Mouse (Mus musculus): Measurements from ENCODE around the gene Stam.

Gene Stam

GRCm38 (mm10) chr2:14126387-14126786 lies 52.5 kb downstream of the Stam start:
- no peak for DNase-seq (ENCODE audit: low spot score)

DNA sequence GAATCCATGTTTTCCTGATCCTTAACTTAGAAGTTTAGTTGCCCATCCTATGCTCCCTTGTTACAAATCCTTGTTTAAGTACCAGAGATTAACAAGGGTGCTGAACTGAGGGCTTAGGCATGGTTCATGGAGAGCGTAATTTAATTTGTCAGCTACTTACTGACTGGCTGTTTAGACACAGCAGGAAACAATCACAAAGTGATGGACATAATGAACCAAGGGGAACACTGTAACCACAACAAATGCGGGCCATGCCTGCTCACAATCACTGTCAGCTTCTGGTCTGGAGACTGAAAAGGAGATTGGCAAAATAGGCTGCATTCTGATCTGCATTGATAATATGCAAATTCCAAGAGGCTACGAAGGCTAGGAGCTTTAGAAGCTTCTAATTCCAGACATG lies 53.7 kb downstream of the Stam start:
- DNase-seq (ENCODE audit: low spot score), result no peak

- DNase-seq (ENCODE audit: low spot score), result no peak
Measured at GRCm38 (mm10) chr2:14130641-14131339, 56.9 kb downstream of the Stam start.

GRCm38 (mm10) chr2:14132468-14133326 lies 58.8 kb downstream of the Stam start:
- peak; percentile 8 for DNase-seq (ENCODE audit: low spot score)

- DNase-seq (ENCODE audit: low spot score), result no peak
Measured at GRCm38 (mm10) chr2:14136906-14137305, 63.0 kb downstream of the Stam start.

DNA sequence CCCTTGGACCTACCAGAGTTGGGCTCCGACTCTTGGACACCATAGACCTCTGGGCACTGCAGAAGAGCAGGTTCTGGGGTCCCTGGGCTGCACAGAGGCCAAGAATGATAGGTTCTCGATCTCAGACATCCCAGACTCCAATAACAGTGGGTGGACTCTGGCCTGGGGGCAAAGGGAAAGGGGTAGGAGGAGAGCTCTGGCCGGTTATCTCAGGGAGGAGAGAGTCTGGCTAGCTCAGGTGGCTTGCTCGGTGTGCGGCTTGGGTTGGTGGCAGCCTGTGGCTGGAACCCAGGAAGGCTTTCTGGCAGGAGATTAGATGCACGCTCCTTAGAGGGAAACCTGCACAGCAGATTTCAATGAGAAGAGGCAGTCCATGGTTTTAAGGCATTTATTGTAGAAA lies 65.7 kb downstream of the Stam start:
- no peak for DNase-seq (ENCODE audit: low spot score)

GRCm38 (mm10) chr2:14140044-14140443 lies 66.1 kb downstream of the Stam start:
- DNase-seq (ENCODE audit: low spot score), result no peak

GRCm38 (mm10) chr2:14145311-14145710 lies 71.4 kb downstream of the Stam start:
- no peak for DNase-seq (ENCODE audit: low spot score)

DNA sequence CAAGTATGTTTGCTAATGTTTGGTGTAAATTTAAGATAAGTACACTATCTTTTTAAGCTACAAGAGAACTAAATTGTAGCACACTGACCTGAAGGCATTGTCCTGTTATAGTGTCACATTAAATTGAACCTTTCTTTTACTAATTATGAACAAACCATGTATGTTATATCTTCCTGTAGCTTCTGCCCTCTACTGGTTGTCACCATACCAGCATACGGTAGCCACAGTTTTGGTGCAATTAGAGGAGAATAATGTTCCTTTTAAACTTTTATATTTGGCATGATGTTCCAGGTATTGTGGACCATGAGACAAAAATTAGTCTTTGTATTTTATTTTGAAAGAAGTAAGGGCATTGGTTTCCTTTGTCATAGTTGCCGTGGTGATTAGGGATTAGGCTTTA lies 73.0 kb downstream of the Stam start:
- DNase-seq (ENCODE audit: low spot score), result peak; percentile 25

DNA sequence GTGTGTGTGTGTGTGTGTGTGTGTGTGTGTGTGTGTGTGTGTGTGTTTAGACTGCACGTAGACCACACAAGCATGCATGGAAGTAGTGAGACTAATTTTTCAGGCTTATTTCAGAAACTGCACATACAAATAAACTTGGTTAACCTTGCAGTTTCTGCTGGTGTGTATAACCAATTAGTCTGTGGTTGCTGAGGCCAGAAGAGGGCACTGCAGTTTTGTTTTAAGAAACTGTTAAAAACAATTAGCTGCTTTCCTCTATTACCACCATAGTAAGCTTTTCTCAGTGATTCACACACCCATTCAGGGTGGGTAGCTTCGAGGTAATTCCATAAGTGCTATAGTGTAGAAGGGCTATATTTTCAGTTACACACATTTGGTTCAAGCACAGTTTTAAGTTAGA lies 76.9 kb downstream of the Stam start:
- no peak for DNase-seq (ENCODE audit: low spot score)

- DNase-seq (ENCODE audit: low spot score), result no peak
Measured at GRCm38 (mm10) chr2:14151854-14152253, 78.0 kb downstream of the Stam start.

DNA sequence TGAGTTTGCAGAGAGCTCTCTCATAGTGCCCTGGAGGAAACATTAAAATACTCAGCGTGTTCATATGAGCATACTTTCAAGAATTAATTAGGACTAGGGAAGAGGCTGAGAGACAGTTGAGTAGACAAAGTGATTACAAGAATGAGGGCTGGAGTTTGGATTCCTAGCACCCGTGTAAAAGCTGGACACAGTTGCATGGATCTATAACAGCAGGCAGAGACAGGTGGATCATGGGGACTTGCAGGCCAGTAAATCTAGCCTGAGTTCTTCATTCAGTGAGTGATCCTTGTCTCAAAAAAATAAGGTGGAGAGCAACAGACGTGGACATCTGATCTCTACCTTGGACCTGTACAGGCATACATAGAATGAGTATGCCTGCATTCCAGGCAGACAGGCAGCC lies 85.1 kb downstream of the Stam start:
- DNase-seq (ENCODE audit: low spot score), result no peak

DNA sequence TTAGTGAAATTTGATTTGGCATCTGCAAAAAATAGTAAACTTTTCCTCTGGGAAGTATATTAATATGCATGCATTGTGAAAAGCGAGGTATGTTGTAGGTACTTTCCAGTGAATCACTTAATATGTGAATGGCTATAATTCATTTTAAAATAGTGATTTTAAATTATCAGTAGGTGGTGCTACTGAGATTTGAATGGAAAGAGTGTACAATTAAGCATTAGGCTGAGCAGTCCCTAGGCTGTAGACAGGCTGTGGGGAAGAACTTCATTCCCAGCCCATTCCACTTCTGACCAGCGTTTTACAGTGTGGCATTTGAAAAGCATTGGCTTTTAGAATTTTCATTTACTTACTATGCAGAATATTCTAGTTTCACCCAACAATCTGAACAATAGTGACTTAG lies 85.9 kb downstream of the Stam start:
- no peak for DNase-seq (ENCODE audit: low spot score)

DNA sequence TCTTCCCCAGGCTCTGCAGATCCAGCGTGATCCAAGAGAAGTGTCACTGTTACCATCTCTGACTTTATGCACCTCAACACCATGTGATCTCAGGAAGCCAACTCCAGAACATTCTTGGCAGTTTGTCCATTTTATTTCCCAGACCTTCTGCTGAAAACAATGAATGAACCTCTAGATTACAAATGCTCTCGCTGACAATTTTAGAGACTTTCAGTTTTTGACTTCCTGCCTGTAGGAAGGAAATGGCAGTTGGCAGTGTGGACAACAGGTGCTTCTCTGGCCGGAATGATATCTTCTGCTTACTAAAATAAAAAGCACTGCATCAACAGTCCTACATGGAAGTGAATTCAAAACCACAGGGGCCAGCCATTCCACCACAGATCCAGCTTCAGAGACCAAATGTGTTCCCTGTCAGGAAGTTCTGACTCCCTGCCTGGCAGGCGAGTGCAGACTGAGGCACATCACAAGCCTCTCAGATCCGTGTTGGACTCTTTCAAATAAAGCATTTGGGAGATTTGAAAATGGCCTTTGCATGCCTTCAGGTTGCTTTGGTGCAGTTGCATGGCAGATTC lies 90.6 kb downstream of the Stam start:
- no peak for DNase-seq (ENCODE audit: low spot score)

- DNase-seq (ENCODE audit: low spot score), result no peak
Measured at GRCm38 (mm10) chr2:14165066-14165465, 91.2 kb downstream of the Stam start.

- no peak for DNase-seq (ENCODE audit: low spot score)
Measured at GRCm38 (mm10) chr2:14165618-14166344, 91.9 kb downstream of the Stam start.

GRCm38 (mm10) chr2:14167721-14168120 lies 93.8 kb downstream of the Stam start:
- DNase-seq (ENCODE audit: low spot score), result no peak

- DNase-seq (ENCODE audit: low spot score), result no peak
Measured at GRCm38 (mm10) chr2:14174334-14174733, 100.4 kb downstream of the Stam start, which contains the start of gene Tmem236. Tmem236 (plus strand) TSS chr2:14174523.

- no peak for DNase-seq (ENCODE audit: low spot score)
Measured at GRCm38 (mm10) chr2:14176460-14177193, 102.7 kb downstream of the Stam start.

DNA sequence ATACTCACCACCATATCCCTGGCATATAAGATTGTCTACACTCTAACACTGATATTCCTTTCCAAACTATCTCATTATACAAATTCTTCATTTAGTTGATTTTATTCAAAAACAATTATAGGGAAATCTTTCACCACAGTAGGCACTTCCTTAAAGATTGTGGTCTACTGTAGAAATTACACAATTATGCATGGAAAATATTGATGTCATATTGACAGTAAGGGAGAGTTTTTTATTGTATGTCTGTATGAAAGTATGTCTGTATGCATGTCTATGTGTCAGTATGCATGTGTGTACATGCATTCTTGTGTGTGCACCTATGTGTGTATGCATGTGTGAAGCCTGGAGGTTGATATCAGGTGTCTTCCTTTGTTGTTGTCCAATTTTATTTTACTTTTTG lies 110.5 kb downstream of the Stam start:
- DNase-seq (ENCODE audit: low spot score), result no peak

DNA sequence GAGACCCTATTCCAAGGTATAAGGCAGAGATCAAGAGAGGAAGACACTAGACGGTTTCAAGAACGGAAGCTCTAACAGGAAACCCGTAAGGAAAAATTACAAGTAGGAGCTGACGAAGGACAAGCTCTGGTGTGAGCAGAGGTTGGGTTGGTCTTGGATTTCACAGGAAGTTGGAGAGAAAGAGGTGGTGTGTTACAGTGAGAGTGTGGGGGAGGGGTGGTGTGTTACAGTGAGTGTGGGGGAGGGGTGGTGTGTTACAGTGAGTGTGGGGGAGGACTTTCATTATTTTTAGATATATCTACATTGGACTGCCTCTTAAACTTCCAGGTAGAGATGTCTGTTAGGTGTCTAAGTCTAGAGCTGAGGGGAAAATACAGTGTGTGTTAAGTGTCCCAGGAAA lies 116.8 kb downstream of the Stam start:
- DNase-seq (ENCODE audit: low spot score), result no peak

DNA sequence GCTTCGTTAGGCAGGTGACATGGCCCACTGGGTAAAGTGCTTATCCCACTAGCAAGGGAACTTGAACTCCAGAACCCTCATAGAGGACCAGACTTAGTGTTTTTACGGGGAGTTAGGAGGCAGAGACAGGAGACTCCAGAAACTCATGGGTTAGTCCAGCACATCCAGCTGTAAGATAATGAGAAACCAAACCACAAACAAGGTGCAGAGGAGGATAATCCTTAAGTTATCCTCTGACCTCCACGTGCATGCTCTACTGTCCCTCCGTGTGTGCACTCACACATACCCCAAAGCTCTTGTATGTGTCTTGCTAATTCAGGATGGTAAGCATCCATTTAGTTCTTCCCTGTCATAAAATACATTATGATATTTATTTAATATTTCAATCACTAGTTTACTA lies 117.7 kb downstream of the Stam start:
- no peak for DNase-seq (ENCODE audit: low spot score)

All from layer of hippocampus, adult 9-10 months (tissue).